ENCODE assay signal across 1 mouse cellular context in genomic region chr2:74672481-74673362, GRCm38 (mm10).
TF ChIP-seq lines count a peak whose summit lies in the region.

No protein-coding gene starts in this region.

TF ChIP-seq in CH12.LX, 34 proteins besides CTCF, POLR2A, EP300 and RAD21:
- no peak for TF ChIP-seq MEF2A (IDR thresholded peaks at IDR 0.05; ENCODE audit: borderline replicate concordance, low read depth, low read length)
- TF ChIP-seq IRF4 (IDR thresholded peaks at IDR 0.05; ENCODE audit: low read depth, low read length): peak; percentile 43; the same call in 1 of the 2 replicates
- TF ChIP-seq SMC3 (IDR thresholded peaks at IDR 0.05; ENCODE audit: low read depth, low read length): peak; percentile 72
- TF ChIP-seq USF1 (IDR thresholded peaks at IDR 0.05; ENCODE audit: low read depth, low read length): no peak
- no peak for TF ChIP-seq HCFC1 (IDR thresholded peaks at IDR 0.05; ENCODE audit: low read depth, low read length)
- TF ChIP-seq ZNF384 (IDR thresholded peaks at IDR 0.05; ENCODE audit: low read depth, low read length): no peak
- TF ChIP-seq MYC (IDR thresholded peaks at IDR 0.05; ENCODE audit: low read depth, low read length): no peak
- TF ChIP-seq E2F4 (IDR thresholded peaks at IDR 0.05; ENCODE audit: insufficient replicate concordance, low read depth, low read length): no peak
- no peak for TF ChIP-seq PAX5 (IDR thresholded peaks at IDR 0.05; ENCODE audit: low read length)
- TF ChIP-seq CHD2 (IDR thresholded peaks at IDR 0.05; ENCODE audit: low read length): no peak
- TF ChIP-seq ELF1 (IDR thresholded peaks at IDR 0.05; ENCODE audit: low read depth, low read length): no peak
- no peak for TF ChIP-seq TBP (conservative IDR thresholded peaks at IDR 0.05; ENCODE audit: low read depth, low read length)
- TF ChIP-seq NRF1 (IDR thresholded peaks at IDR 0.05; ENCODE audit: low read depth, low read length): no peak
- no peak for TF ChIP-seq MAFK (IDR thresholded peaks at IDR 0.05; ENCODE audit: insufficient replicate concordance, low read length)
- no peak for TF ChIP-seq ETS1 (conservative IDR thresholded peaks at IDR 0.05; ENCODE audit: low read depth, low read length)
- peak; percentile 34; the same call in 1 of the 2 replicates for TF ChIP-seq NELFE (IDR thresholded peaks at IDR 0.05; ENCODE audit: low read depth, low read length)
- peak; percentile 38; the same call in 1 of the 2 replicates for TF ChIP-seq BHLHE40 (IDR thresholded peaks at IDR 0.05; ENCODE audit: low read depth, low read length)
- peak; percentile 59; the same call in 1 of the 2 replicates for TF ChIP-seq MAZ (IDR thresholded peaks at IDR 0.05; ENCODE audit: low read depth, low read length)
- no peak for TF ChIP-seq MXI1 (IDR thresholded peaks at IDR 0.05; ENCODE audit: low read depth, low read length)
- TF ChIP-seq KAT2A (IDR thresholded peaks at IDR 0.05; ENCODE audit: insufficient replicate concordance, low read length): no peak
- TF ChIP-seq UBTF (IDR thresholded peaks at IDR 0.05; ENCODE audit: low read depth, low read length): no peak
- no peak for TF ChIP-seq TCF12 (IDR thresholded peaks at IDR 0.05; ENCODE audit: low read depth, low read length)
TF ChIP-seq in CH12.LX: peak in this region for 5.
